Mouse (Mus musculus): Measurements from ENCODE around the gene Sash1. TPM values are rescaled to one million over a fixed set of nuclear protein-coding genes. Genes with fewer than 3 reads are reported as not detected.
"Not testable (repeated sequence)": the region's sequence is repeated elsewhere in the genome, so short reads cannot be mapped to it uniquely, and the experiment has no call there.

Sash1 gene
- polyA plus RNA-seq, 1 experiment from 2014 or later = 3.3 TPM

- Histone ChIP-seq H3K36me3 (replicated peaks; ENCODE audit: control insufficient read depth, insufficient read depth, low read depth, low read length) (peaks cover 5% of the 10 kb centered on the region; the same call in 1 of the 2 replicates), H3K27ac (replicated peaks; ENCODE audit: low read depth, low read length) (no peak overlapping the region), H3K4me2 (ENCODE audit: low read depth, low read length) (no peak overlapping the region), H3K4me3 (ENCODE audit: low read depth, low read length) (no peak overlapping the region), H3K27me3 (ENCODE audit: control insufficient read depth, insufficient read depth, low read length) (no peaks in the 10 kb centered on the region), H3K9me3 (replicated peaks; ENCODE audit: control insufficient read depth, low read length) (no peaks in the 10 kb centered on the region), H3K4me1 (ENCODE audit: control insufficient read depth, insufficient read depth, low read length) (no peaks in the 10 kb centered on the region), H3K9ac (replicated peaks; ENCODE audit: low read length) (no peak overlapping the region)
- ATAC-seq (replicated peaks; ENCODE audit: insufficient number of reproducible peaks, low FRiP score, low TSS enrichment, low read depth) = no peak
- 86% methylated on average over 9 of the region's 9 CpGs for WGBS
- DNase-seq (ENCODE audit: low spot score) = no peak
These were observed 144.4 kb downstream of the Sash1 start for GRCm38 (mm10) chr10:8741505-8741904.

- 88% methylated on average over 5 of the region's 5 CpGs for WGBS
- no peak for DNase-seq (ENCODE audit: low spot score)
- Histone ChIP-seq H3K4me2 (ENCODE audit: low read depth, low read length) (no peak overlapping the region), H3K4me3 (ENCODE audit: low read depth, low read length) (no peak overlapping the region), H3K36me3 (replicated peaks; ENCODE audit: control insufficient read depth, insufficient read depth, low read depth, low read length) (peaks cover 5% of the 10 kb centered on the region; the same call in 1 of the 2 replicates), H3K9ac (replicated peaks; ENCODE audit: low read length) (no peak overlapping the region), H3K27me3 (ENCODE audit: control insufficient read depth, insufficient read depth, low read length) (no peaks in the 10 kb centered on the region), H3K4me1 (ENCODE audit: control insufficient read depth, insufficient read depth, low read length) (no peaks in the 10 kb centered on the region), H3K9me3 (replicated peaks; ENCODE audit: control insufficient read depth, low read length) (no peaks in the 10 kb centered on the region), H3K27ac (replicated peaks; ENCODE audit: low read depth, low read length) (no peak overlapping the region)
- ATAC-seq (replicated peaks; ENCODE audit: insufficient number of reproducible peaks, low FRiP score, low TSS enrichment, low read depth) = no peak
These were observed 145.1 kb downstream of the Sash1 start for GRCm38 (mm10) chr10:8740797-8741196.

- peaks cover 5% of the 10 kb centered on the region for H3K36me3 ChIP-seq (replicated peaks; ENCODE audit: control insufficient read depth, insufficient read depth, low read depth, low read length)
- no peak for ATAC-seq (replicated peaks; ENCODE audit: insufficient number of reproducible peaks, low FRiP score, low TSS enrichment, low read depth)
- H3K27me3 ChIP-seq (ENCODE audit: control insufficient read depth, insufficient read depth, low read length) = no peaks in the 10 kb centered on the region
These were observed 156.2 kb downstream of the Sash1 start for GRCm38 (mm10) chr10:8729387-8730337.

GRCm38 (mm10) chr10:8719345-8719744 lies 166.5 kb downstream of the Sash1 start:
- Histone ChIP-seq H3K27me3 (ENCODE audit: control insufficient read depth, insufficient read depth, low read length) (no peaks in the 10 kb centered on the region), H3K4me2 (ENCODE audit: low read depth, low read length) (no peak overlapping the region), H3K36me3 (replicated peaks; ENCODE audit: control insufficient read depth, insufficient read depth, low read depth, low read length) (no peaks in the 10 kb centered on the region), H3K4me3 (ENCODE audit: low read depth, low read length) (no peak overlapping the region), H3K4me1 (ENCODE audit: control insufficient read depth, insufficient read depth, low read length) (no peaks in the 10 kb centered on the region), H3K9me3 (replicated peaks; ENCODE audit: control insufficient read depth, low read length) (no peaks in the 10 kb centered on the region), H3K27ac (replicated peaks; ENCODE audit: low read depth, low read length) (no peak overlapping the region), H3K9ac (replicated peaks; ENCODE audit: low read length) (no peak overlapping the region)
- DNase-seq (ENCODE audit: low spot score) (no peak), ATAC-seq (replicated peaks; ENCODE audit: insufficient number of reproducible peaks, low FRiP score, low TSS enrichment, low read depth) (no peak)
- WGBS = 58% methylated on average over 13 of the region's 13 CpGs

More at GRCm38 (mm10) chr10:8729387-8730337, 156.2 kb downstream of the Sash1 start:
- 95% methylated on average over 34 of the region's 34 CpGs for WGBS
- no peaks in the 10 kb centered on the region for H3K4me1 ChIP-seq (ENCODE audit: control insufficient read depth, insufficient read depth, low read length)
- H3K9me3 ChIP-seq (replicated peaks; ENCODE audit: control insufficient read depth, low read length) = no peaks in the 10 kb centered on the region
- no peak overlapping the region for H3K27ac ChIP-seq (replicated peaks; ENCODE audit: low read depth, low read length)
- no peak overlapping the region for H3K4me3 ChIP-seq (ENCODE audit: low read depth, low read length)
- no peak overlapping the region for H3K9ac ChIP-seq (replicated peaks; ENCODE audit: low read length)
- H3K4me2 ChIP-seq (ENCODE audit: low read depth, low read length) = no peak overlapping the region
- DNase-seq (ENCODE audit: low spot score) = no peak

- H3K27ac ChIP-seq (replicated peaks; ENCODE audit: low read depth, low read length) = no peak overlapping the region
- no peaks in the 10 kb centered on the region for H3K4me1 ChIP-seq (ENCODE audit: control insufficient read depth, insufficient read depth, low read length)
- H3K27me3 ChIP-seq (ENCODE audit: control insufficient read depth, insufficient read depth, low read length) = no peaks in the 10 kb centered on the region
- H3K4me3 ChIP-seq (ENCODE audit: low read depth, low read length) = no peak overlapping the region
- H3K36me3 ChIP-seq (replicated peaks; ENCODE audit: control insufficient read depth, insufficient read depth, low read depth, low read length) = no peaks in the 10 kb centered on the region
- no peak overlapping the region for H3K4me2 ChIP-seq (ENCODE audit: low read depth, low read length)
- H3K9ac ChIP-seq (replicated peaks; ENCODE audit: low read length) = no peak overlapping the region
- WGBS = 88% methylated on average over 7 of the region's 7 CpGs
- H3K9me3 ChIP-seq (replicated peaks; ENCODE audit: control insufficient read depth, low read length) = no peaks in the 10 kb centered on the region
- ATAC-seq (replicated peaks; ENCODE audit: insufficient number of reproducible peaks, low FRiP score, low TSS enrichment, low read depth) (no peak), DNase-seq (ENCODE audit: low spot score) (no peak)
These were observed 167.0 kb downstream of the Sash1 start for GRCm38 (mm10) chr10:8718831-8719230.

- Histone ChIP-seq H3K4me2 (ENCODE audit: low read depth, low read length) (no peak overlapping the region), H3K27ac (replicated peaks; ENCODE audit: low read depth, low read length) (no peak overlapping the region), H3K4me3 (ENCODE audit: low read depth, low read length) (no peak overlapping the region), H3K27me3 (ENCODE audit: control insufficient read depth, insufficient read depth, low read length) (no peaks in the 10 kb centered on the region), H3K4me1 (ENCODE audit: control insufficient read depth, insufficient read depth, low read length) (no peaks in the 10 kb centered on the region), H3K36me3 (replicated peaks; ENCODE audit: control insufficient read depth, insufficient read depth, low read depth, low read length) (no peaks in the 10 kb centered on the region), H3K9me3 (replicated peaks; ENCODE audit: control insufficient read depth, low read length) (no peaks in the 10 kb centered on the region), H3K9ac (replicated peaks; ENCODE audit: low read length) (no peak overlapping the region)
- ATAC-seq (replicated peaks; ENCODE audit: insufficient number of reproducible peaks, low FRiP score, low TSS enrichment, low read depth) (no peak), DNase-seq (ENCODE audit: low spot score) (no peak)
- WGBS = 87% methylated on average over 5 of the region's 5 CpGs
These were observed 168.7 kb downstream of the Sash1 start for GRCm38 (mm10) chr10:8717171-8717570.

GRCm38 (mm10) chr10:8715679-8716284 lies 170.1 kb downstream of the Sash1 start:
- H3K9ac ChIP-seq (replicated peaks; ENCODE audit: low read length) = no peak overlapping the region
- WGBS = 18% methylated on average over 12 of the region's 12 CpGs
- H3K36me3 ChIP-seq (replicated peaks; ENCODE audit: control insufficient read depth, insufficient read depth, low read depth, low read length) = no peaks in the 10 kb centered on the region
- no peak overlapping the region for H3K27ac ChIP-seq (replicated peaks; ENCODE audit: low read depth, low read length)
- no peaks in the 10 kb centered on the region for H3K9me3 ChIP-seq (replicated peaks; ENCODE audit: control insufficient read depth, low read length)
- no peaks in the 10 kb centered on the region for H3K27me3 ChIP-seq (ENCODE audit: control insufficient read depth, insufficient read depth, low read length)
- peak; percentile 85 for DNase-seq (ENCODE audit: low spot score)
- H3K4me1 ChIP-seq (ENCODE audit: control insufficient read depth, insufficient read depth, low read length) = no peaks in the 10 kb centered on the region
- no peak overlapping the region for H3K4me2 ChIP-seq (ENCODE audit: low read depth, low read length)
- no peak for ATAC-seq (replicated peaks; ENCODE audit: insufficient number of reproducible peaks, low FRiP score, low TSS enrichment, low read depth)
- no peak overlapping the region for H3K4me3 ChIP-seq (ENCODE audit: low read depth, low read length)

- DNase-seq (ENCODE audit: low spot score); H3K9me3 ChIP-seq (replicated peaks; ENCODE audit: control insufficient read depth, low read length); H3K4me3 ChIP-seq (ENCODE audit: low read depth, low read length); H3K27me3 ChIP-seq (ENCODE audit: control insufficient read depth, insufficient read depth, low read length); H3K9ac ChIP-seq (replicated peaks; ENCODE audit: low read length); ATAC-seq (replicated peaks; ENCODE audit: insufficient number of reproducible peaks, low FRiP score, low TSS enrichment, low read depth); H3K4me1 ChIP-seq (ENCODE audit: control insufficient read depth, insufficient read depth, low read length); H3K36me3 ChIP-seq (replicated peaks; ENCODE audit: control insufficient read depth, insufficient read depth, low read depth, low read length); H3K27ac ChIP-seq (replicated peaks; ENCODE audit: low read depth, low read length); H3K4me2 ChIP-seq (ENCODE audit: low read depth, low read length): not testable (repeated sequence)
- WGBS = 88% methylated on average over 1 of the region's 1 CpGs
These were observed 189.2 kb downstream of the Sash1 start for GRCm38 (mm10) chr10:8696636-8697035.
